Mouse (Mus musculus): ENCODE data around the gene Cyp2d22. TPM values are rescaled to one million over a fixed set of nuclear protein-coding genes. Genes with fewer than 3 reads are reported as not detected.

Cyp2d22 gene
- polyA plus RNA-seq, 1 experiment = 0.13 TPM

- Histone ChIP-seq H3K36me3 (replicated peaks; ENCODE audit: low read length) (no peaks in the 10 kb centered on the region), H3K27me3 (replicated peaks) (peaks cover 3% of the 10 kb centered on the region), H3K4me1 (peaks cover 21% of the 10 kb centered on the region), H3K4me3 (replicated peaks) (no peak overlapping the region), H3K9me3 (no peaks in the 10 kb centered on the region)
- TF ChIP-seq GATA1 (IDR thresholded peaks at IDR 0.05; ENCODE audit: borderline replicate concordance, low read length) (no peak), FLI1 (IDR thresholded peaks at IDR 0.05; ENCODE audit: low read length) (no peak)
Measured at GRCm38 (mm10) chr15:82362234-82362633, 17.8 kb downstream of the Cyp2d22 start.

GRCm38 (mm10) chr15:82361459-82362018, 18.5 kb downstream of the Cyp2d22 start:
- H3K36me3 ChIP-seq (replicated peaks; ENCODE audit: low read length) = no peaks in the 10 kb centered on the region
- H3K9me3 ChIP-seq = no peaks in the 10 kb centered on the region
- peaks cover 3% of the 10 kb centered on the region for H3K27me3 ChIP-seq (replicated peaks)
- TF ChIP-seq GATA1 (IDR thresholded peaks at IDR 0.05; ENCODE audit: borderline replicate concordance, low read length) (no peak), FLI1 (IDR thresholded peaks at IDR 0.05; ENCODE audit: low read length) (no peak)
- peaks cover 24% of the 10 kb centered on the region for H3K4me1 ChIP-seq
- no peak overlapping the region for H3K4me3 ChIP-seq (replicated peaks)

GRCm38 (mm10) chr15:82358431-82359260, 21.4 kb downstream of the Cyp2d22 start:
- peaks cover 38% of the 10 kb centered on the region for H3K4me1 ChIP-seq
- H3K9me3 ChIP-seq = no peaks in the 10 kb centered on the region
- H3K4me3 ChIP-seq (replicated peaks) = peak overlapping the region; percentile 54
- no peaks in the 10 kb centered on the region for H3K36me3 ChIP-seq (replicated peaks; ENCODE audit: low read length)
- TF ChIP-seq GATA1 (IDR thresholded peaks at IDR 0.05; ENCODE audit: borderline replicate concordance, low read length) (no peak), FLI1 (IDR thresholded peaks at IDR 0.05; ENCODE audit: low read length) (no peak)
- peaks cover 3% of the 10 kb centered on the region for H3K27me3 ChIP-seq (replicated peaks)

GRCm38 (mm10) chr15:82354126-82354945, 25.7 kb downstream of the Cyp2d22 start, which contains the start of gene Ndufa6:
Gene Ndufa6, minus strand, starts transcription at chr15:82354322.
- Histone ChIP-seq H3K27me3 (replicated peaks) (peaks cover 3% of the 10 kb centered on the region), H3K4me1 (peaks cover 69% of the 10 kb centered on the region), H3K4me3 (replicated peaks) (peak within 1 kb of the TSS; percentile 99), H3K9me3 (no peaks in the 10 kb centered on the region), H3K36me3 (replicated peaks; ENCODE audit: low read length) (peaks cover 25% of the 10 kb centered on the region)
- TF ChIP-seq FLI1 (IDR thresholded peaks at IDR 0.05; ENCODE audit: low read length) (no peak), GATA1 (IDR thresholded peaks at IDR 0.05; ENCODE audit: borderline replicate concordance, low read length) (no peak)

- TF ChIP-seq GATA1 (IDR thresholded peaks at IDR 0.05; ENCODE audit: borderline replicate concordance, low read length) (no peak), FLI1 (IDR thresholded peaks at IDR 0.05; ENCODE audit: low read length) (no peak)
- peaks cover 72% of the 10 kb centered on the region for H3K4me1 ChIP-seq
- H3K4me3 ChIP-seq (replicated peaks) = peak overlapping the region; percentile 99
- peaks cover 31% of the 10 kb centered on the region for H3K36me3 ChIP-seq (replicated peaks; ENCODE audit: low read length)
- no peaks in the 10 kb centered on the region for H3K9me3 ChIP-seq
- no peaks in the 10 kb centered on the region for H3K27me3 ChIP-seq (replicated peaks)
Measured at GRCm38 (mm10) chr15:82353745-82354113, 26.3 kb downstream of the Cyp2d22 start.

GRCm38 (mm10) chr15:82353078-82353744, 26.8 kb downstream of the Cyp2d22 start:
- H3K9me3 ChIP-seq = no peaks in the 10 kb centered on the region
- H3K36me3 ChIP-seq (replicated peaks; ENCODE audit: low read length) = peaks cover 36% of the 10 kb centered on the region
- H3K4me1 ChIP-seq = peaks cover 72% of the 10 kb centered on the region

GRCm38 (mm10) chr15:82351480-82351879, 28.6 kb downstream of the Cyp2d22 start:
- Histone ChIP-seq H3K27me3 (replicated peaks) (no peaks in the 10 kb centered on the region), H3K4me3 (replicated peaks) (peak overlapping the region; percentile 69), H3K9me3 (no peaks in the 10 kb centered on the region), H3K4me1 (peaks cover 79% of the 10 kb centered on the region), H3K36me3 (replicated peaks; ENCODE audit: low read length) (peaks cover 49% of the 10 kb centered on the region)
- TF ChIP-seq FLI1 (IDR thresholded peaks at IDR 0.05; ENCODE audit: low read length) (no peak), GATA1 (IDR thresholded peaks at IDR 0.05; ENCODE audit: borderline replicate concordance, low read length) (no peak)

More at GRCm38 (mm10) chr15:82353078-82353744, 26.8 kb downstream of the Cyp2d22 start:
- peak overlapping the region; percentile 99 for H3K4me3 ChIP-seq (replicated peaks)
- TF ChIP-seq FLI1 (IDR thresholded peaks at IDR 0.05; ENCODE audit: low read length) (no peak), GATA1 (IDR thresholded peaks at IDR 0.05; ENCODE audit: borderline replicate concordance, low read length) (no peak)
- H3K27me3 ChIP-seq (replicated peaks) = no peaks in the 10 kb centered on the region

GRCm38 (mm10) chr15:82350349-82350748, 29.7 kb downstream of the Cyp2d22 start:
- H3K4me1 ChIP-seq = peaks cover 75% of the 10 kb centered on the region
- no peak for TF ChIP-seq GATA1 (IDR thresholded peaks at IDR 0.05; ENCODE audit: borderline replicate concordance, low read length)
- TF ChIP-seq FLI1 (IDR thresholded peaks at IDR 0.05; ENCODE audit: low read length) = no peak
- no peaks in the 10 kb centered on the region for H3K27me3 ChIP-seq (replicated peaks)
- H3K9me3 ChIP-seq = no peaks in the 10 kb centered on the region
- H3K36me3 ChIP-seq (replicated peaks; ENCODE audit: low read length) = peaks cover 49% of the 10 kb centered on the region
- H3K4me3 ChIP-seq (replicated peaks) = peak overlapping the region; percentile 29

- Histone ChIP-seq H3K9me3 (no peaks in the 10 kb centered on the region), H3K27me3 (replicated peaks) (no peaks in the 10 kb centered on the region), H3K4me1 (peaks cover 81% of the 10 kb centered on the region), H3K4me3 (replicated peaks) (no peak overlapping the region), H3K36me3 (replicated peaks; ENCODE audit: low read length) (peaks cover 59% of the 10 kb centered on the region)
- TF ChIP-seq GATA1 (IDR thresholded peaks at IDR 0.05; ENCODE audit: borderline replicate concordance, low read length) (no peak), FLI1 (IDR thresholded peaks at IDR 0.05; ENCODE audit: low read length) (no peak)
Measured at GRCm38 (mm10) chr15:82348999-82349341, 31.1 kb downstream of the Cyp2d22 start.

All from megakaryocyte, embryonic 14.5 days (primary cell).